Mouse (Mus musculus): ENCODE data around the gene Dguok. TPM values are rescaled to one million over a fixed set of nuclear protein-coding genes. Genes with fewer than 3 reads are reported as not detected.

Dguok gene
- total RNA-seq (2021) (10 to 100 TPM; 45.1 to 49.5 TPM), polyA plus RNA-seq (2012; rRNA removed) (47.3 and 49.3 TPM in 2 replicates)
- long read RNA-seq, transcript Dguok-201 (7 exons, 1,107 nt), result major isoform, 43 of 66 reads
- long read RNA-seq, transcript Dguok-202 (6 exons, 1,007 nt), result minor isoform, 6 of 66 reads
- long read RNA-seq, partial matches to known transcripts, result 9 of 66 reads
- long read RNA-seq, other reads (novel, unspliced or antisense), result 8 of 66 reads

- DNase-seq, result peak; percentile 97
Observed at GRCm38 (mm10) chr6:83506258-83507167, at the start of gene Dguok. Gene Dguok, minus strand, starts transcription at chr6:83506969.

- DNase-seq, result no peak
Observed at GRCm38 (mm10) chr6:83555972-83556371, 49.2 kb upstream of the Dguok start.

DNA sequence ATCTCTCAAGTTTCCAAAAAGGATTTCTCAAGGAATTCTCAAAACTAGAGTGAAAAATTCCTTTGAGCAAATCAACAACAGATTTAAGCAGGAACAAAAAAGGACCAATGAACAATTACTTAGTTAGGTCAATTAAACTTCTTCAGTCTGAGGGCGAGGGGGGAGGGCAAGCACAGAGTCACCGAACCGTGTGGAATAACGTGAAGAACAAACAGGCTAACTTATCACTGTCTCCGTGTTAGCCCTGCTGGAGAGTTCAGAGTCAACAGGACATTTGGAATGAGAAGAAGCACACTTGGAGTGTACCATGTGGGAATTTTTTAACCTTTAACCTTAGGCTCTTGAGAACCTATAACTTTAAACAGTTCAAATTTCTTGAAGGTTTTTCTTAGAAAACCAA, 41.6 kb upstream of the Dguok start:
- DNase-seq, result no peak

- no peak for DNase-seq
Observed at GRCm38 (mm10) chr6:83545778-83546177, 39.0 kb upstream of the Dguok start.

- no peak for DNase-seq
Observed at GRCm38 (mm10) chr6:83541756-83542456, 35.1 kb upstream of the Dguok start.

DNA sequence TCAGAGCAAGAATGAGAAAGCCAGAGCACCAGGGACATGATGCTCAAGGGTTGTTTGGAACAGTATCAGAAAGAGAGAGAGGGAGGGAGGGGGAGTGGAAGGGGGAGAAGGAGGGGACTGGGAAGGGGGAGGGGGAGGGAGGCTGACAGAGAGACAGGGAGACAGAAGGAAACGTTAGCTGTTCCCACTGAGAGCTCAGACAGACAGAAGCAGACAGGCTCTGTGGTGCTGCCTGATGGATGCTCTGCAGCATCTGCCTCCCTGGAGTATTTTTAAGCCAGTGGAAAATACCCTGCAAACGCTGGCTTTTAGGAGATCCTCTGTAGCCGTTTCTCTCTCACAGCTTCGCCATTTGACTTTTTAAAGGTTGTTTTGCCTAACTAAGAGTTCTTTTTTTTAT, 33.2 kb upstream of the Dguok start:
- no peak for DNase-seq

GRCm38 (mm10) chr6:83536795-83537059, 30.0 kb upstream of the Dguok start:
- no peak for DNase-seq

DNA sequence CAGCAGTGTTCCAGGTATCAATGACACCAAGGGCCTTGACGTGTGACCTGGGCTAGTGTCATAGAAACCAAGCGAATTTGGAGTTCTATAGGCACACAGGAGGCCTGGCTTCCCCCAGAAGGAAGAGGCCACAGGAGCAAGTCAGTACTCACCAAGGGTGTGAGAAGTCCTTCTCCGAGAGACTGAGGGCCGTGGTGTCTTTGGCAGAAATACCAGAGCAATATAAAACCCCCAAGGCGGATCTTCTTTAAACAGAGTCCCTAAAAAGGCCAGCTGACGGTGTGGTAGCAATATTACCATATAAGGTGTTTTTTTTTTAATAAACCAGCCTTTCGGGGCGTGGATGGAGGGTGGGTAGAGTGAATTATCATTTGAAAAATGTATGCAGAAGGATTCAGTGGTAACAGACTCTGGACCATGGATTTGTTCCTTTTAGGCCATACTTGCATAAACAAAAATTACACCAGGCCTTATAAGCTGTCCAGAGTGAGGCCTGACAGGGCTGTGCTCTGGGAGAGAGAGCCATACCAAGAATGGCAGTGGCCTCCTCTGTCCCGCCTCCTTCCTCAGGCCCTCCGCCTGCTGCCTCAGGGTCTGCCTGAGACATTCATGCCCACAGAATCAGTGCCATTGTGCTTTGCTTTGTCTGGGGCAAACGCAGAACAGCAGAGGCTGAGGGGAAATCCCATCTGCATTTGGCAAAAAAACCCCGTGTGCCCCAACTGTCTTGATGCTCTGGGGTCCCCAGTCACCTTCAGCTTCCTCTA, 29.4 kb upstream of the Dguok start, which contains the start of gene Actg2:
TSS of gene Actg2 (minus strand) at position 238 of the 767 bp plus-strand sequence.
- no peak for DNase-seq

GRCm38 (mm10) chr6:83532608-83533007, 25.8 kb upstream of the Dguok start:
- no peak for DNase-seq

GRCm38 (mm10) chr6:83523194-83523593, 16.4 kb upstream of the Dguok start:
- no peak for DNase-seq

DNA sequence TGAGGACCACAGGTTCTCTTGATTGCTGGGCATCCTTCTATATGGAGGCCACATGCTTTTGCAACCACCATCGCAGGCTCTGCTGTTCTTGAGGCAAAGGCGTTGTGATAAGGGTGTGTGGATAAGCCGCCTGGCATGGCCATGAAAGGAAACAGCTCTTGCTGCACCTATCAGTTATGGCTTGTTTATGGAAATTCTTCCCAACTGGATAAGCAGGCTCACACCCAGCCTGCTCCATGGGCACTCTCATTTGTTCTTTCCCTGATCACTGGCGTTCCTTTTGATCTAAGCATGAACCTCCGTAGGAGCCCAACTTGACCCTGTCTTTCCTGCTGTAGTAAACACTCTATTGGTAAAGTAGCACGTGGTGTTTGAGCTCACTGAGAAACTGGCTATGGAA, 15.0 kb upstream of the Dguok start:
- DNase-seq, result no peak

- DNase-seq, result no peak
Observed at GRCm38 (mm10) chr6:83518637-83519036, 11.9 kb upstream of the Dguok start.

DNA sequence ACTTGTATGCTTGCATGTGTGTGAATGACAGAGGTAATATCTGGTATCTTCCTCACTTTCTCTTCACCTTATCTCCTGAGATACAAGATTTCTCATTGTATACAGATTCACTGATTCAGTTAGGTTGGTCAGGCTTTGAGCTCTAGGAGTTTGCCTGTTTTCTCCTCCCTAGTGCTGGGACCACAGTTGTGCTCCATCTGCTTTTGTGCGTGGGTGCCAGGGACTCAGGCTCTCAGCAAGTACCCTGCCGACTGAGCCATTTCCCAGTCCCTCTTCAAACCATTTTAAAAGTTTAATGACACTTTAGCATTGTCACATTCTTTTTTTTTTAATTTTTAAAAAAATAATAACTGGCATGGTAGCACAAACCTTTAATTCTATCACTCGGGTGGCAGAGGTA, 8.4 kb upstream of the Dguok start:
- no peak for DNase-seq

DNA sequence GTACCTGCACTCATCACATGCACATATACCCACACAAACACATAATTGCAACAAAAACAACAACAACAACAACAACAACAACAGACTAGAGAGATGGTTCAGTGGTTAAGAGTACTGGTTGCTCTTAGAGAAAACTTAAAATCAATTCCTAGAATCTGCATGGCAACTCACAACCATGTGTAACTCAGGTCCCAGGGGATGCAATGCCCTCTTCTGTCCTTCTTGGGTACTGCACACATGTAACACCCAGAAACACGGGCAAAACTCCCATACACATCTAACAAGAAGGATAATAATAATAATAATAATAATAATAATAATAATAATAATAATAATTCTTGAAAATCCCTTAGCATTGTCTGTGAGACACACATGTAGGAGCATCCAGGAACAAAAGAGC, 5.7 kb upstream of the Dguok start:
- DNase-seq, result peak; percentile 55

GRCm38 (mm10) chr6:83510210-83510609, 3.4 kb upstream of the Dguok start:
- no peak for DNase-seq

DNA sequence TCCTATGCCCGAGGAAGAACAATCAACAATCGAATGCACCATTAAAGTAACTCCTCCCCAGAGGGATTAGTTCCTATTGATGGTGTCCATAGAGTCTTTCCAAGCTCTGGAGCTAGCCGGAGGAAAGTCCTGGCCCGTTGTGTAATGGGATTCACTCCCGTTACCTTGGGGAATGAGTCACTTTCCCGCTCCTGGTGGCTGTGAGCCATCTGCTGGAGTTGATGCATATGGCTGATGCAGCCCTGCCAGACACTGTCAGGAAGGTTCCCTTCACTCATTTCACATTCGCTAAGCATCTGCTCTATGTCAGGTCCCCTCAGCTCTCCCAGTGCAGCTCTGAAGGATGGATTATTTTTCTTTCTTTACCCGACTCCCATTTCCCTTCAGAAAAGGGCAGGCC, 2.7 kb upstream of the Dguok start:
- peak; percentile 88 for DNase-seq

- no peak for DNase-seq
Observed at GRCm38 (mm10) chr6:83507168-83507546, 388 bp upstream of the Dguok start.

DNA sequence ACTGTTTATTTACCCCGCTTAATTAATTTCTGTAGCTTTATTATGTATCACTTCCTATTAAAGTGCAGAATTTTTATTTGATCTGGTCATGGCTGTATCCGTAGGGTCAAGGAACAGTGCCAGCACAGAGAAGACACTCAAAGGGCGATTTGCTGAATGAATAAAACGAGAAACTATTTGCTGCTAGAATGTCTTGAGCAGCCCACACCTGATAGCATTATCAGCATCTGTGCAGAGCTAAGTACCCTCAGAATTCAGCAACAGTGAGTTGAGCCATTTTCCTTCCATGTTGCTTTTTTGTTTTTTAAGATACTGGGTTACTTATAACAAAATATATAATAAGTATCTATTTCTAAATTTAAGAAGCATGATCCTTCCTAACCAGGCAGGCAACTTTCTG, 1.2 kb downstream of the Dguok start:
- DNase-seq, result no peak

- DNase-seq, result no peak
Observed at GRCm38 (mm10) chr6:83503361-83503760, 3.4 kb downstream of the Dguok start.

DNA sequence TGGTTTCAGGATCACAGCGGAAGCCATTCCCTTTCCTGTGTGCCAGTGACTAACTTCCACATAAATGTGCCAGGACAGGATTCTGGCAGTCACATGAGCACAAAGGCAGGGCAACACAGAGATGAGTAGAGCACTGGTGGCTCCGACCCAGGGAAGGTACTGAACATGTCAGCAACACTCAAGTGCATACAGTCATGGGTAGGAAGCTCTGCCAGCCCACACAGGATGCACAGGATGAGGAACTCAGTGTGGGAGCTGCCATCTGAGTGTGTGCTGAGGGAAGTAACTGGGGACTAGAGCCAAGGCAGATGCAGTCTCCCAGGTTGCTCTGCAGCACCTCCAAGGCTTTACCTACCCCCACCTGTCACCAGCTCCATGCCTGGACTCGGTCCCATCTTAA, 4.1 kb downstream of the Dguok start:
- DNase-seq, result no peak

- no peak for DNase-seq
Observed at GRCm38 (mm10) chr6:83501524-83502310, 5.1 kb downstream of the Dguok start.

DNA sequence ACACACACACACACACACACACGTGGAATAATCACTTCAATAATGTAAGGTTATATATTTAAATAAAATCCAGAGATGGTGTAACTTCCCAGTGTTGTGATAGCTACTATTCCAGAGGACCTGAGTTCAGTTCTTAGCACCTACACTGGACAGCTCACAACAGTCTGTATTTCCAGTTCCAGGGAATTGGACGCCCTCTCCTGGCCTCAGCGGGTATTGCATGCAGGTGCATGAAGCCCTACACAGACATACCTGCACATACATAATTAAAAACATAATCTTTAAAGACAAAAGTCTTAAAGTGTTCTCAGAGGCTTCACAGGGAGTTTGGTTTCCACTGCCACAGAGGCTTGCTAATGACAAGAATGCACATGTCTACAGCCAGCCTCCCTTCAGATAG, 6.3 kb downstream of the Dguok start:
- DNase-seq, result no peak
